Mouse (Mus musculus): ENCODE data around the gene Retreg2. TPM values are rescaled to one million over a fixed set of nuclear protein-coding genes. Genes with fewer than 3 reads are reported as not detected.

Gene Retreg2
- polyA plus RNA-seq, 1 experiment: 233 TPM

- no peak for TF ChIP-seq POLR2A (IDR thresholded peaks at IDR 0.05; ENCODE audit: extremely low read depth, insufficient read depth, low read length)
- TF ChIP-seq CTCF (IDR thresholded peaks at IDR 0.05; ENCODE audit: extremely low read depth, insufficient read depth, low read length): no peak
- H3K4me3 ChIP-seq (ENCODE audit: insufficient read depth, low read length): no peak overlapping the region
- H3K4me1 ChIP-seq (ENCODE audit: control insufficient read depth, insufficient read depth, low read length): no peaks in the 10 kb centered on the region
- H3K27ac ChIP-seq (ENCODE audit: insufficient read depth, low read length): no peak overlapping the region
These were observed 17.7 kb downstream of the Retreg2 start for GRCm38 (mm10) chr1:75160256-75160617.

- Histone ChIP-seq H3K4me1 (ENCODE audit: control insufficient read depth, insufficient read depth, low read length) (peaks cover 5% of the 10 kb centered on the region), H3K27ac (ENCODE audit: insufficient read depth, low read length) (no peak overlapping the region), H3K4me3 (ENCODE audit: insufficient read depth, low read length) (peak overlapping the region; percentile 46)
- TF ChIP-seq CTCF (IDR thresholded peaks at IDR 0.05; ENCODE audit: extremely low read depth, insufficient read depth, low read length): no peak
- no peak for TF ChIP-seq POLR2A (IDR thresholded peaks at IDR 0.05; ENCODE audit: extremely low read depth, insufficient read depth, low read length)
These were observed 25.5 kb downstream of the Retreg2 start for GRCm38 (mm10) chr1:75168093-75168471.

- no peak for TF ChIP-seq CTCF (IDR thresholded peaks at IDR 0.05; ENCODE audit: extremely low read depth, insufficient read depth, low read length)
- peak; percentile 76 for TF ChIP-seq POLR2A (IDR thresholded peaks at IDR 0.05; ENCODE audit: extremely low read depth, insufficient read depth, low read length)
- H3K27ac ChIP-seq (ENCODE audit: insufficient read depth, low read length): no peak within 1 kb of the TSS
- peaks cover 5% of the 10 kb centered on the region for H3K4me1 ChIP-seq (ENCODE audit: control insufficient read depth, insufficient read depth, low read length)
- peak within 1 kb of the TSS; percentile 46 for H3K4me3 ChIP-seq (ENCODE audit: insufficient read depth, low read length)
These were observed 26.2 kb downstream of the Retreg2 start, which contains the start of gene Zfand2b for GRCm38 (mm10) chr1:75168472-75169464. TSS of gene Zfand2b (plus strand) at chr1:75168646.

- Histone ChIP-seq H3K4me3 (ENCODE audit: insufficient read depth, low read length) (peak overlapping the region; percentile 73), H3K4me1 (ENCODE audit: control insufficient read depth, insufficient read depth, low read length) (no peaks in the 10 kb centered on the region), H3K27ac (ENCODE audit: insufficient read depth, low read length) (0 out of 2 replicates have a peak overlapping the region, but pooled peaks have one; percentile 8)
- TF ChIP-seq CTCF (IDR thresholded peaks at IDR 0.05; ENCODE audit: extremely low read depth, insufficient read depth, low read length) (no peak), POLR2A (IDR thresholded peaks at IDR 0.05; ENCODE audit: extremely low read depth, insufficient read depth, low read length) (no peak)
These were observed 36.9 kb downstream of the Retreg2 start for GRCm38 (mm10) chr1:75179334-75180104.

DNA sequence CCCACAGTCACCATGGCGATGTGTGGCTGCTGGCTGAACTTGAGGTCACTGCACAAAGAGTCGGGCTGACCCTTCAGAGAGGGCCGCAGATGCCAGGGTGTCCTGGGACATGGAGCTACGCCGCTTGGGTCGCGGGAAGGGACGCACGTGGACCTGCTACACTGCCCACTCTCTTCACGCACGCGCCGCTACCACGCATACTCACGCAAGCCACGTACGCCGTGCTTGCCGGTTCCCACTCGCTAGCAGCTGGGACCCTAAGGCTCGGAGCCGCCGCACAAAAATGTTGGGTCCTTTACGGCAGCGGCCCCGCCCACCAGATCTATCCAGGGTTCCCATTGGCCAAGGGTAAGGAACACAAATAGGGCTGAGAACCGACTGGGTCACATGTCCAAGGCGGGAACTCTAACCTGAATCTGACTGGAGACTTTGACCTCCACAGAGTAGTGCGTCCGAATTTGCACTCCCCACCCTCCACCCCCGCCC lies 37.6 kb downstream of the Retreg2 start, which contains the start of gene Abcb6:
Abcb6 (minus strand) TSS at position 288 of the 486 bp plus-strand sequence.
- H3K4me1 ChIP-seq (ENCODE audit: control insufficient read depth, insufficient read depth, low read length): no peaks in the 10 kb centered on the region
- 0 out of 2 replicates have a peak within 1 kb of the TSS, but pooled peaks have one; percentile 8 for H3K27ac ChIP-seq (ENCODE audit: insufficient read depth, low read length)
- peak within 1 kb of the TSS; percentile 73 for H3K4me3 ChIP-seq (ENCODE audit: insufficient read depth, low read length)
- TF ChIP-seq POLR2A (IDR thresholded peaks at IDR 0.05; ENCODE audit: extremely low read depth, insufficient read depth, low read length) (peak; percentile 75), CTCF (IDR thresholded peaks at IDR 0.05; ENCODE audit: extremely low read depth, insufficient read depth, low read length) (no peak)

DNA sequence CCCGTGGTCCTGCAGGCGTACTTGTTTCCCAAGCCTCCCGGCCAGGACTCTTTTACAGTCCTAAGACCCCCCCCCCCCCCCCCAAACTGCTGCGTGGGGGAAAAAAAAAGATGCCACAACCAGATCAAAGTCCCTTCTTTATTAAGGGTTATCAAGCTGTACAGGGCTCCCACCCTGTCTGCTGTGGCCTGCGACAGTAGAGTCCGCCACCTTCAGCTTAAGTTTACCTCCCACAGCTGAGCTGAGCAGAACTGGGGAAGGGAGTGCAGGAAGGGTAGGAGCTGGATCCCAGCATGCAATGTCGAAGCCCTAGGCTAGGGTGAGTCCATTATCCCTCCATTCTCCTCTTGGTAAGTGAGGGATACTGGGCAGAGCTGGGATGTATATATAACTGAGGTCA lies 38.2 kb downstream of the Retreg2 start:
- no peak for TF ChIP-seq CTCF (IDR thresholded peaks at IDR 0.05; ENCODE audit: extremely low read depth, insufficient read depth, low read length)
- no peak for TF ChIP-seq POLR2A (IDR thresholded peaks at IDR 0.05; ENCODE audit: extremely low read depth, insufficient read depth, low read length)
- Histone ChIP-seq H3K4me1 (ENCODE audit: control insufficient read depth, insufficient read depth, low read length) (no peaks in the 10 kb centered on the region), H3K4me3 (ENCODE audit: insufficient read depth, low read length) (no peak overlapping the region), H3K27ac (ENCODE audit: insufficient read depth, low read length) (no peak overlapping the region)

GRCm38 (mm10) chr1:75181377-75181870 lies 38.8 kb downstream of the Retreg2 start:
- H3K27ac ChIP-seq (ENCODE audit: insufficient read depth, low read length): no peak overlapping the region
- H3K4me1 ChIP-seq (ENCODE audit: control insufficient read depth, insufficient read depth, low read length): no peaks in the 10 kb centered on the region
- no peak overlapping the region for H3K4me3 ChIP-seq (ENCODE audit: insufficient read depth, low read length)
- TF ChIP-seq POLR2A (IDR thresholded peaks at IDR 0.05; ENCODE audit: extremely low read depth, insufficient read depth, low read length) (no peak), CTCF (IDR thresholded peaks at IDR 0.05; ENCODE audit: extremely low read depth, insufficient read depth, low read length) (no peak)

GRCm38 (mm10) chr1:75182160-75182559 lies 39.6 kb downstream of the Retreg2 start:
- no peak overlapping the region for H3K27ac ChIP-seq (ENCODE audit: insufficient read depth, low read length)
- no peak overlapping the region for H3K4me3 ChIP-seq (ENCODE audit: insufficient read depth, low read length)
- no peaks in the 10 kb centered on the region for H3K4me1 ChIP-seq (ENCODE audit: control insufficient read depth, insufficient read depth, low read length)
- no peak for TF ChIP-seq POLR2A (IDR thresholded peaks at IDR 0.05; ENCODE audit: extremely low read depth, insufficient read depth, low read length)
- no peak for TF ChIP-seq CTCF (IDR thresholded peaks at IDR 0.05; ENCODE audit: extremely low read depth, insufficient read depth, low read length)

GRCm38 (mm10) chr1:75185495-75185894 lies 42.9 kb downstream of the Retreg2 start:
- Histone ChIP-seq H3K4me1 (ENCODE audit: control insufficient read depth, insufficient read depth, low read length) (no peaks in the 10 kb centered on the region), H3K27ac (ENCODE audit: insufficient read depth, low read length) (no peak overlapping the region), H3K4me3 (ENCODE audit: insufficient read depth, low read length) (no peak overlapping the region)
- TF ChIP-seq CTCF (IDR thresholded peaks at IDR 0.05; ENCODE audit: extremely low read depth, insufficient read depth, low read length) (no peak), POLR2A (IDR thresholded peaks at IDR 0.05; ENCODE audit: extremely low read depth, insufficient read depth, low read length) (no peak)
